Mouse (Mus musculus): Measurements from ENCODE around the gene Uox.

GRCm38 (mm10) chr3:146676193-146676592 is 106.0 kb downstream of the Uox start:
- no peak for TF ChIP-seq CTCF (IDR thresholded peaks at IDR 0.05; ENCODE audit: low read depth, low read length)
- TF ChIP-seq POLR2A (IDR thresholded peaks at IDR 0.05; ENCODE audit: extremely low read depth, insufficient read depth, low read length), result no peak
